Mouse (Mus musculus) neural tube, embryonic 11.5 days (tissue): ENCODE data around the gene Ddx54. TPM values are rescaled to one million over a fixed set of nuclear protein-coding genes. Genes with fewer than 3 reads are reported as not detected.

Experiments used
- ATAC-seq: fragments of 200-750 bp; cut with Nextera tagmentation; 2 replicates; pipeline ENCODE4 v1.8.0; 2017; ENCODE audit warnings: moderate number of reproducible peaks, mild to moderate bottlenecking, moderate TSS enrichment, moderate library complexity; ENCODE audit not compliant: insufficient read depth, low FRiP score, low TSS enrichment
- DNase-seq: peaks from one replicate; pipeline ENCODE4 v3.0.0-alpha.2; 2015; ENCODE audit warnings: low spot score
- H3K27ac ChIP-seq: fragments of 300-500 bp; sonication (generic); 2 replicates; pipeline ENCODE4 v1.5.1; 2014; ENCODE audit warnings: low read depth, mild to moderate bottlenecking, low read length
- H3K27me3 ChIP-seq: fragments of 300-500 bp; sonication (generic); 2 replicates; pipeline ENCODE4 v1.6.1; 2014; ENCODE audit warnings: mild to moderate bottlenecking, low read length, mixed read lengths; ENCODE audit not compliant: control insufficient read depth, insufficient read depth
- H3K36me3 ChIP-seq: fragments of 300-500 bp; sonication (generic); 2 replicates; pipeline ENCODE4 v1.6.1; 2014; ENCODE audit warnings: mild to moderate bottlenecking, low read length, moderate library complexity, mixed read lengths; ENCODE audit not compliant: control insufficient read depth, insufficient read depth
- H3K4me1 ChIP-seq: fragments of 300-500 bp; sonication (generic); 2 replicates; pipeline ENCODE4 v1.6.1; 2014; ENCODE audit warnings: low read length, mixed read lengths; ENCODE audit not compliant: control insufficient read depth, insufficient read depth
- H3K4me2 ChIP-seq: fragments of 300-500 bp; sonication (generic); 2 replicates; pipeline ENCODE4 v1.6.1; 2014; ENCODE audit warnings: low read depth, mild to moderate bottlenecking, moderate library complexity
- H3K4me3 ChIP-seq: fragments of 300-500 bp; sonication (generic); 2 replicates; pipeline ENCODE4 v1.5.1; 2014; ENCODE audit warnings: low read depth, low read length
- H3K9ac ChIP-seq: fragments of 300-500 bp; sonication (generic); 2 replicates; pipeline ENCODE4 v1.6.1; 2014; ENCODE audit warnings: mild to moderate bottlenecking, low read length
- H3K9me3 ChIP-seq: fragments of 300-500 bp; sonication (generic); 2 replicates; pipeline ENCODE4 v1.6.1; 2016; ENCODE audit warnings: low read length; ENCODE audit not compliant: control insufficient read depth
- WGBS: fragments of 180-500 bp; shearing (Covaris S2); extraction: QIAGEN DNeasy Blood & Tissue Kit; methylation state at CpG from one replicate; pipeline ENCODE4 v1.1.7; 2014; 5-methylcytosine and 5-hydroxymethylcytosine counted together
- polyA plus RNA-seq: library from polyadenylated mRNA; unstranded; fragments of >200 nt; fragmentation: Nextera tagmentation; extraction: Ambion mirVana; gene quantifications from 2 replicates; pipeline ENCODE4 v1.2.1, GENCODE M21; 2014

The Ddx54 gene
- polyA plus RNA-seq, 1 experiment from 2014 or later = 42.0 TPM

DNA sequence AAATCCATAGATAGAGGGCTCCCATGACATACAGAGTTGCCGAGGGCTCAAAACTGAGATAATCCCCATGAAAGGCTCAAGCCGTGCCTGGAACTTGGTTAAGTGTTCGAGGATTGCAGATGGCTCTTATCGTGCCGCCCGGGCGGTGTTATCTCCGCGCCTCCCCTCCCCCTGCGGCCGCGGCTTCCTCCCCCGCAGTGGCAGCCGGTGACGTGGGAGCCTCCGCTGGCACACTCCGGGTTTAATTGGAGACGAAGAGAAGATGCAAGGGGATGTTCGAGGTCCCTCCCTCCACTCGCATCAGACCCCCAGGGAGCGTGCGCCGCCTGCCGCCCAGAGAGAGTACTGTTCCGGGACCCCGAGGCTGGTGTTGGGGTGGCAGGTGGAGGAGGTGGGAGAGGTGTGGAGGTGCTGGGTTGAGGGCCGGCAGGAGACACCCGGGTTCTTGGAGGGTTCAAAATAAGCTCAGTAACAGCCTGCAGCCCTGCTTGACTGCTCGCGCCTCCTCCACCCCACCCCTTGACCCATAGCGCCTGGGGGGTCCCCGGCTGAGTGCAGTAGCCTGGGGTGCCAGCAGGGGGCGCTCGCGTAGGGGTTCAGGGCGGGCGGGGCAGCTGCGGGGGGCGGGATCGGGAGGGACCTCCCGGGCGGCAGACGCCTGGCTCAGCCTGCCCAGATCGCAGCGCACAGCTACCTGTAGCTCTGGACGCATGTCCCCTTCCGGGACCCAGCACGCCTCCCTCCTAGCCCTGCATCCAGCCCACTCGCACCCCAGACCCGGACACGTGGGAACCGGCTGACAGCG is 36.2 kb downstream of the Ddx54 start, which contains the start of gene Rasal1:
Gene Rasal1, plus strand, starts transcription at position 244 of the 805 bp plus-strand sequence.
- Histone ChIP-seq H3K4me3 (0 out of 2 replicates have a peak within 1 kb of the TSS, but pooled peaks have one; percentile 6), H3K27ac (no peak within 1 kb of the TSS), H3K27me3 (peaks cover 34% of the 10 kb centered on the region), H3K9me3 (no peaks in the 10 kb centered on the region), H3K4me1 (no peaks in the 10 kb centered on the region), H3K9ac (no peak within 1 kb of the TSS), H3K36me3 (no peaks in the 10 kb centered on the region), H3K4me2 (peak within 1 kb of the TSS; percentile 19; the same call in 1 of the 2 replicates)
- under 1% methylated on average over 40 of the region's 53 CpGs for WGBS
- ATAC-seq (no peak), DNase-seq (peak; percentile 45)

GRCm38 (mm10) chr5:120649374-120649933 is 36.9 kb downstream of the Ddx54 start:
- 3% methylated on average over 21 of the region's 21 CpGs for WGBS
- H3K36me3 ChIP-seq = no peaks in the 10 kb centered on the region
- H3K4me3 ChIP-seq = no peak overlapping the region
- peaks cover 34% of the 10 kb centered on the region for H3K27me3 ChIP-seq
- H3K9ac ChIP-seq = no peak overlapping the region
- H3K4me2 ChIP-seq = no peak overlapping the region
- DNase-seq (no peak), ATAC-seq (no peak)
- H3K9me3 ChIP-seq = no peaks in the 10 kb centered on the region
- H3K27ac ChIP-seq = no peak overlapping the region
- no peaks in the 10 kb centered on the region for H3K4me1 ChIP-seq

DNA sequence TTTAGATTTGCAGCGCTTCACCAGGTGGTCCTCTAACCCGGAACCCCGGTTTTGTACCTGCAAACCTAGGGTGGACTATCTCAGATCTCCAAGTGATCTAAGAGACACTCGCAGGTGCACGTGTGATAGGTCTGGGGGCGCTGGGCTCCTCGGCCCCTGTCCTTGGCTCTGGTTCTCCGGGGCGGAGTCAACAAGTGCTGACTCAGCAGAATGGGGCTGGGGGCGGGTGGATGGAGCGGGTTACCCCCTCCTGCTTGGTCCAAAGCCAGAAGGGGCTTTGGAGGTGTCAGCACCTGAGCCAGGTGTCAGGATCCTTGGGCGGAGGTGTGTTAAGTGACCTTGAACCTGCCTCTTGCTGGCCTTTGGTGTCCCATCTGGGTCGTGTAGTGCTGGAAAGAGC is 37.4 kb downstream of the Ddx54 start:
- WGBS = 28% methylated on average over 13 of the region's 13 CpGs
- Histone ChIP-seq H3K36me3 (no peaks in the 10 kb centered on the region), H3K9ac (no peak overlapping the region), H3K4me3 (no peak overlapping the region), H3K4me1 (no peaks in the 10 kb centered on the region), H3K27ac (no peak overlapping the region), H3K9me3 (no peaks in the 10 kb centered on the region), H3K27me3 (peaks cover 34% of the 10 kb centered on the region), H3K4me2 (no peak overlapping the region)
- DNase-seq (no peak), ATAC-seq (no peak)

- no peak overlapping the region for H3K27ac ChIP-seq
- WGBS = 66% methylated on average over 5 of the region's 5 CpGs
- peaks cover 34% of the 10 kb centered on the region for H3K27me3 ChIP-seq
- ATAC-seq (no peak), DNase-seq (no peak)
- no peak overlapping the region for H3K9ac ChIP-seq
- H3K9me3 ChIP-seq = no peaks in the 10 kb centered on the region
- H3K4me3 ChIP-seq = no peak overlapping the region
- H3K4me2 ChIP-seq = no peak overlapping the region
- H3K4me1 ChIP-seq = no peaks in the 10 kb centered on the region
- no peaks in the 10 kb centered on the region for H3K36me3 ChIP-seq
These were observed 38.7 kb downstream of the Ddx54 start for GRCm38 (mm10) chr5:120651230-120651629.

DNA sequence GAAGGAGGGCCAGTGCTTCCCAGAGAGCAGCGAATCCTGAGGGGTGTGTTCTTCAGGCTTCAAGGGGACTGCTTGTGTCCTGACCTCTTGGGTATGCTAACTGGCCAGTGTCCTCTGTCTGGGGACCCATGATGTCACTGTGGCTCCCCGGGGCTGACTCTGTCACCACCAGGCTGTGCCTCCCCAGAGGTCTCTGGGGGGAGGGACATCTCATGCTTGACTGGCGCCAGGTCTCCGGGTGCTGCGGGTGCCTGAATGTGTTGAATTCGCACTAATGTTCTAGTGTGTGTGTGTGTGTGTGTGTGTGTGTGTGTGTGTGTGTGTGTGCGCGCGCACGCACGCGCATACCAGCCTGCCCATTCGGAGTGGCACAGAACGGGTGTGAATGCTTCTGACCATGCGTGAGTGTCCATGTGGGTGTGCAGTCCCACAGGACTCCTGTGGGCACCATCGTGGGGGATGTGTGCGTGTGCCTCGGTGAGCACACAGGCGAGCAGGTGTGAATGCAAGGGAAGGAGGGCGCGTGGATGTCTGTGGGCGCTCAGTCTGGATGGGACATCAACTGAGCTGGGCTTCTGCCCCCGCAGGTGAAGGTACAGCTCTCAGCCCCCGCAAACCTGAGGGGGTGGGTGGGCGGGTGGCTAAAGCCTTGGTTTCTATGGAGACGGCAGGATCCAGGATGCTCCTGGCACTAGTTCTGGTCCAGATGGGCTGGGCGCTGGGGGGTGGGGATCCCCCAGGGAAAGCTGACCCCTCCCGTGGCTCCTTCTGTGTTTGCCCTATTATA is 40.6 kb downstream of the Ddx54 start:
- Histone ChIP-seq H3K27ac (no peak overlapping the region), H3K4me2 (no peak overlapping the region), H3K4me1 (no peaks in the 10 kb centered on the region), H3K4me3 (no peak overlapping the region), H3K9me3 (no peaks in the 10 kb centered on the region), H3K36me3 (no peaks in the 10 kb centered on the region), H3K9ac (no peak overlapping the region), H3K27me3 (peaks cover 23% of the 10 kb centered on the region)
- WGBS = 85% methylated on average over 28 of the region's 28 CpGs
- no peak for DNase-seq
- ATAC-seq = no peak

DNA sequence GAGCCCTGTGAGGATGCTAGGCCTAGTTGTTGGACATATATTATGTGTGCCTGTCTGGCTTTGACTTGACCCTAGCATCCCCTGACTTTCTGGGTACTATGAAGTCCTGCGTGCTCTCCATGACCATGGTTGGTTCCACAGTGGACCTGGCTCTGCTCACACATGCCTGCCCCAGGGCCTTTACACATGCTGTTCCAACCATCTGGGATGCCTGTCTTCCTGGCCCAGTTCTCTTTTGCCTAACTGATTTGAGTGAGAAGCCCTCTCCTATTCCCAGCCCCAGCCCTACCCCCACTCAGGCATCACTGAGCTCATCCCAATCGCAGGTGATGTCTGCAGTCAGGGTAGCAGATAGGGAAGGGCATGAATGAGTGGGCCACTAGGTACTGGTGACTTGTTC is 41.3 kb downstream of the Ddx54 start:
- ATAC-seq (no peak), DNase-seq (no peak)
- WGBS = 85% methylated on average over 2 of the region's 2 CpGs
- H3K36me3 ChIP-seq = no peaks in the 10 kb centered on the region
- no peak overlapping the region for H3K4me3 ChIP-seq
- H3K9ac ChIP-seq = no peak overlapping the region
- H3K27me3 ChIP-seq = peaks cover 16% of the 10 kb centered on the region
- H3K27ac ChIP-seq = no peak overlapping the region
- H3K4me2 ChIP-seq = no peak overlapping the region
- no peaks in the 10 kb centered on the region for H3K4me1 ChIP-seq
- H3K9me3 ChIP-seq = no peaks in the 10 kb centered on the region

DNA sequence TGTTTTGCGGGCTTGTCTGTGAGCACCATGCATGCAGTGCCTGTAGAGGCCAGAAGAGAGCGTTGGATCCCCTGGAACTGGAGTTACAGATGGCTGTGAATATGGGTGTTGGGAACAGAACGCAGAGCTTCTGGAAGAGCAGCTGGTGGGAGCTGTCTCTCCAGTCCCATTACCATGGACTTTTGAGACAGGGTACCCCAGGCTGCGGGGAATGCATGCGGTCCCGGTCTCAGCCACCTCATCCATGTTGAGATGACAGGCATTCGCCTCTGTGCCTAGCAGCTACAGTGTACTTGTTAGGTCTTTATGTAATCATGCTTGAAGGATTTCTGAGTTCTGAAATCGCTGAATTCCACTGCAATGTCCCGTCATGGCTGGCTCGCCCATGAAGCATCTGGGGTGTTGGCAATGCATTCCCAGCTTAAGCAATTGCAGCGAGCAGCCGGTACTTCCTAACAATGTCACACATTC is 43.8 kb downstream of the Ddx54 start:
- H3K9ac ChIP-seq = no peak overlapping the region
- H3K27me3 ChIP-seq = no peaks in the 10 kb centered on the region; the same call in 1 of the 2 replicates
- no peak for DNase-seq
- H3K9me3 ChIP-seq = no peaks in the 10 kb centered on the region
- no peak overlapping the region for H3K27ac ChIP-seq
- no peaks in the 10 kb centered on the region for H3K36me3 ChIP-seq
- no peak for ATAC-seq
- no peak overlapping the region for H3K4me3 ChIP-seq
- H3K4me1 ChIP-seq = no peaks in the 10 kb centered on the region
- WGBS = 87% methylated on average over 12 of the region's 12 CpGs
- H3K4me2 ChIP-seq = no peak overlapping the region

DNA sequence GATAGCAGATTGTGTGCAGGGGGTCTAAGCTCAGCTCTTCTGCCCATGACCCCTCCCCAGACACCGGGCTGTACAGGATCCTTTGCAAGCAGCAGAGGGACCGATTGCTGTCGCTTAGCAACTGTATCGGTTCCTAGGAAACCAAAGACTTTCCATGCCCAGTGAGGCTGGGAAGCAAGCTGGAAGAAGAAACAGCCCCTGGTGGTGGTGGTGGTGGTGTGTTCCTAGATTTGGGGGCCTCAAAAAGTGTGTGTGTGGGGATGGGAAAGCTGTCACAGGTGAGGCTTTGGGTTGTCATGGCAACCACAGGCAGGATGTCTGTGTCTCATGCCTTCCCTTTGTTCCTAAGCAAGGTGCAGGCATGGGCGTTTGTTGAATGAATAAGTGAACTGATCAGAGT is 48.3 kb downstream of the Ddx54 start:
- Histone ChIP-seq H3K4me2 (no peak overlapping the region), H3K4me1 (no peaks in the 10 kb centered on the region), H3K9ac (no peak overlapping the region), H3K4me3 (no peak overlapping the region), H3K9me3 (no peaks in the 10 kb centered on the region), H3K36me3 (no peaks in the 10 kb centered on the region), H3K27ac (no peak overlapping the region), H3K27me3 (no peaks in the 10 kb centered on the region)
- no peak for DNase-seq
- WGBS = 46% methylated on average over 5 of the region's 5 CpGs
- ATAC-seq = no peak
